Mouse (Mus musculus): ENCODE measurements around the gene Evx1.
"Not testable (repeated sequence)": the region's sequence is repeated elsewhere in the genome, so short reads cannot be mapped to it uniquely, and the experiment has no call there.

Evx1 gene

DNA sequence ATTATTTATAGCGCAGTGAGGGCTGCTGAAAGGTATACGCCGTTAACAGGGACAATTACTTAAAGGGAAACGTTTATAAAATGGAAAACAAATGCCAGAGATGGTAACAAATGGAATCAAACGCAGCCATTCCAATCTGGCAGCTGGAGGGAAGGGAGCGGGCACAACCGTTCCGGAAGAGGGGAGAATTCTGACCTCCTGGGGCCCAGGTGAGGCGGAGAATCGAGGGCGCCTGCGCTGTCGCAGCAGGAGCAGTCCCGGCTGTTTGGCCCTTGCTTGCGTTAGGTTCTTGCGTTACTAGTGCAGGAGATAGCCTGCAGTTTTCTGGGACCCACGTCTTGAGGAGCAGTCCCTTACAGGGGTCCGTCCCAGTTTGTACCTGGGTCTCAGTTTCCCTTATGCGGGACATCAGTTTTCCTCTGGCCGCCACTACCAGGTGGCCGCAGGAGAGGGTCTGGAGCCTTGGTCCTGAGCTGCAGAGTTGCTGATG is 8.6 kb downstream of the Evx1 start:
- DNase-seq (ENCODE audit: low spot score in 2 of 2), result no peak

DNA sequence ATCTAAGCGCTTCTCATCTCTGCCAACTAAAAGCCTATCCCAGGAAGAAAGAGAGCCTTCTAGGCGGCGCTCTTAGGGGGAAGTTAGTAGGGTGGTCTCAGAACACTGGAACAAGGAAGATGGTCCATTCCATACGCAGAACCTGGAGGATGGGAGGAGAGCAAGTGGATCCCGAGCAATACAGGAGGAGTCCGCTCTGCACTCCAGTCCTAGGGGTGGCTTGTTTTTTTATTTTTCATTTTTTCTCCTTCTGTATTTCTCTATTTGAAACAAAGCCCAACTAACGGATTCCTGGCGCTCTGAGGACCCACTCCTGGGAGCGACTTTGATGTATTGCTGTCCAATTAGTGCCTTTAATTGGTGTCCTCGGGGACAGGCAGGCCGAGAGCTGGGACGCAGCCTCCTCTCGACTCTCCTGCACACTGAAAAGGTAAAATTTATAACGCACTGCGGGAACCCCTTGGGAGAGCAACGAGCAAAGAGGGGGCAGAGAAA is 9.5 kb downstream of the Evx1 start:
- DNase-seq (ENCODE audit: low spot score in 2 of 2), result no peak

DNA sequence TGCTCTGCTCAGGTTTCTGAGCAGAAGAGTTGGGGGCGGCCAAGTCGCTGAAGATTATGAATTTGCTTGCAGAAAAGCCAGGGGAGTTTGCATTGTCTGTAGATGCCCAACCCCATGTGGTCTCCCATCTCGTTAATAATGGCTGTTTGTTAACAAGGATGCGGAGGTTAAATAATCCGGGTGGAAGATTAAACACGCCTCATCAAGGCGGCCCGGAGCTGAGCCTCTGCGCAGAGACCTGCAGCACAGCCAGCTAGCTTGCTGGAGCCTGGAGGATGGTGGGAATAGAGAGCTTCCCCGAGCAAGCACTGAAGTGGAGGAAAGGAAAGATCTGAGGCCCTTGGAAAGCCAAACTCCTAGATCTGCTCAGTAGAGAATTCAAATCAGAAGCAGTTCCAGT is 10.0 kb downstream of the Evx1 start:
- DNase-seq (ENCODE audit: low spot score in 2 of 2), result no peak

DNA sequence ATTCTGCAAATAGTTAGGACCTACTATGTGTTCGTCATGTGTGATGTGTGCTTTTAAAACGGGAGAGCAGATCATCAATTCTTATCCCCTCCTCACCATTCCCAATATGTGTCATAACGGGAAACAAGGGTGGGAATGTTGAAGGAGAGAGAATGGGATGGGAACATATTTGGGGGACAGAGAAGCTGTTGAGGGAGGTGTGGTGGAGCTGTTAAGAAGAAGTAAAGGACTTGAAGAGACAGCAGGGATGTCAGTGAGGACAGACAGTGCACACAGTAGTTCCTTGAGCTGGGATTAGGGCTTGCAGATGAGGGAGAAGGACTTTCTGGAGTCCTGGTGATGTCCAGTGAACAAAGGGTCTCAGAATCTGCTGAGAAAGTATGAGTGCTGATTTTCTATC is 10.8 kb downstream of the Evx1 start:
- no peak for DNase-seq (ENCODE audit: low spot score in 2 of 2)

DNA sequence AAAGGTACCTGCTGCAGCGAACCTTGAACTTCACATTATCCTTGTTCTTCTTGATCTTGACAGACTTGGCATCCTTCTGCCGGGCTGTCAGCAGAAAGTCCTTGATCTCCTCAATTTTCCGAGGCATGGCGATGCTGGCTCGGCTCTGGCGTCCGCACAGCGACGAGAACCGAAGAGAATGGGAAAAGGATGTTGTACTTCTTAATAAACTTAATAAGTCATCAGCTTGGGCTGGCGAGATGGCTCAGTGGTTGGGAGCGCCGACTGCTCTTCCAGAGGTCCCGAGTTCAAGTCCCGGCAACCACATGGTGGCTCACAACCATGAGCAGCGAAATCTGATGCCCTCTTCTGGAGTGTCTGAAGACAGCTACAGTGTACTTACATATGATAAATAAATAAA is 33.5 kb downstream of the Evx1 start:
- not testable (repeated sequence) for DNase-seq (ENCODE audit: low spot score in 2 of 2)

DNA sequence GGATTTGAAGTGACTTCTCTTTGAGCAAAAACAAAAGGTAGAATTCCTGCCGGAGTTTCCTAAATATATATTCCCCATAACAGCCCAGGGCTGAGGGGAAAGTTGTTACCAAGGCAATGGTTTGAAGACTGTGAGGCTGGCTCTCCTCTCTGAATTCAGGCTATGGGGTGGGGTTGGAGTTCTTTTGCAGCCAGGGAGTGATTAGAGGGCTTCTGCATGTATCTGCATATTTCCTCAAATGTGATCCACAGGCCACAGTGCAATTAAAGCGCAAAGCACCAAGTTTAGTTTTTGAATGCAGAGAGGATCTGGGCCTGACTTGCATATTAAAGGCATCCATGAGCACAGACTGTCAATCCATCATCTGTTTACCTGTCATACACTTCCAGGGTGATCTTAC is 52.7 kb downstream of the Evx1 start:
- no peak for DNase-seq (ENCODE audit: low spot score in 2 of 2)

DNA sequence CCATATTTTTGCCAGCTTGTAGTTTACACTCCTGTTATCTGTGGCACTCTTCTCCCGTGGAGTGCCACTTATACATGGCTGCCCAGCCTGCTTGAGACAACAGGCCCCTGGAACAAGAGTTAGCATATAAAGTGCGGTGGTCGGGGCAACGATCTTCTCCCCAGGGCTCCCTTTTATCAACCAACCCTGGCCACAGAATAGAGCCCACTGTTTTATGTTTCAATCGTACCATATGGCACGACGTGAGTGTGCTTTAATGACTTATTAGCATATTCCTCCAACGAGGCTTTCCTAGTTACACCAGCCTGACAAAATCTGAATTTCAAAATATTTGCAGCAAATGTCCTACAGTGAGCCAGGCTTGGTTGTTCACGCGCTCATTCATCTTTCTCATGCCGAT is 53.2 kb downstream of the Evx1 start:
- DNase-seq (ENCODE audit: low spot score in 2 of 2), result no peak

DNA sequence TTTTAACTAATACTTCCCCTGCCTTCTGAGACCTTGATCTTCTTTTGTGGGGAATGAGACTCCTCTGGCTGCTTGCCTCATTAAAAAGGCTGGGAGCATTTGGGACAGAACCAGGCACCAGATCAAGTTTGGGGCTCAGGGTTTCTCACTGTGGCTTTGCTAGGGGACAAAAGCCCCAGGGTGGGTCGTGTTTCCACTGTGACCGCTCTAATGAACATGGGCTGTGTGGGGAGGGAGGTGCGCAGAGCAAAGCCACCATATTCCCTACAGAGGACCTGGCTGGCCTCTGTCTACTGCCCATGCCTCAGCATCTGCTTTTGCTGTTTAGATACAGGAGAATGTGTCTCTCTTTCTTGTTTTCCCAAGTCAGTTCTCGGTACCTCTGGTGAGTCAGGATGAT is 53.8 kb downstream of the Evx1 start:
- no peak for DNase-seq (ENCODE audit: low spot score in 2 of 2)
